Mouse (Mus musculus) liver, adult 2 months (tissue): ENCODE data around the gene Idh3b.

Source experiments
- CTCF ChIP-seq: fragments of 200-500 bp; IDR thresholded peaks from 2 replicates; pipeline ENCODE4 v1.5.1; 2011; ENCODE audit warnings: low read depth, low read length, control low read depth
- POLR2A ChIP-seq: fragments of 200-500 bp; IDR thresholded peaks from 2 replicates; pipeline ENCODE4 v1.6.1; 2011; ENCODE audit warnings: low read length, control low read depth; ENCODE audit not compliant: insufficient read depth; ENCODE audit errors: extremely low read depth

DNA sequence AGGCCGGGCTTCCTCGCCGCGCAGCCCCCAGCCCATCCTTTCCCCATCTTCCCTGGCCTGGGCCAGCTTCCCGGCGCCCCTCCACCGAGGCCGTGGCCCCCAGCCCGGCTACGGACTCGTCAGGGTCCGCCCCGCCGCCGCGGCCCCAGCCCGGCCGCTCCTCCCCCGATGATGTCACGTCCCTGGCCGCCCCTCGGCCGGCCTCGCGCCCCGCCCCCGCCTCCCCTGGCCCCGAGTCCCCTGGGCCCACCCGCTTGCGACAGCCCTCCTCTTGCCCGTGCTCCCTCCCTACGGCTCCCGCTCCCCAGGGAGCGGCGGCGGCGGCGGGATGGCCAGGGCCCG, 10.6 kb upstream of the Idh3b start, which contains the start of gene Ebf4:
- no peak for TF ChIP-seq POLR2A
- no peak for TF ChIP-seq CTCF
